ENCODE assay signal across 9 mouse cellular contexts in the genomic region with DNA sequence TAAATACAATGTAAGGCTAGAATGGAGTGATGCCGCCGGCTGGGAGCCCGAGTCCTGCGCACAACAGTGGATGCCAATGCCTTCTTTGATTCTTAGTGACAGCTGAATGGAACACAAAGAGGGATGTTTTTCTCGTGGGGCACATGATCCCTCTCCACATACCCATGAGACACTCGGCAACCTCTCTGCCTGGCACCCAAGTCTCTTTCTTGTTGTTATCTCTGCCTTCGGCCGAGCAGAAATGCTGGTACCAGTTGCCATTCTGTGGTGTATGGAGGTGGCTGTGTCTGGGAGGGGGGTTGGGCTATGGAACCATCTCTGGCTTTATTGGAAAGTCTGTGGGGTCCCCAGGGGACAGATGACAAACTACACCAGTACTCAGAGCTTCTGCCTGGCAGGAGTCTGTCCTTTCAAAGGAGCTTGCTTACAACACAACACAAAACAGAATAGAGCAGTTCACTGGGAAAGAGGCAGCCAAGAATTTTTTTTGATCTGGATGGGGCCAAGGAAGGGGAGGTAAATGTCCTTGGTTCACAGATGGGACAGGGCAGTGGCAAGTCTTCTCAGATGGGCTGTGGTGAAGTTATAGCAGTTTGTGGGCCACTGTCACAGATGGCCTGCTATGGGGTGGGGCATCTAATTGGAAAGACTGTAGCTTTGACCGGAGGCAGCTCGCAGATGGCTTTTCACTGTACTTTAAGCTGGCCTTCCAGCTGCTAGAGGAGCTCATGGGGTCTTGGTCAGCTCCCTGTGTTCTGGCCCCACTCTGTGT.
DNase-seq lines count a peak whose midpoint lies in the region; ATAC-seq and TF ChIP-seq lines count a peak whose summit lies in the region.
"Had no signal": no experiment of that assay in that cellular context is flagged by ENCODE, and none has a peak within 500 bp of the region (broad histone marks: within the 10 kb centered on the region; RNA-seq: fewer than 3 reads in every experiment).

No protein-coding gene starts in this region.

- H3K4me1 ChIP-seq in thymus, adult 2 months (replicated peaks; ENCODE audit: control insufficient read depth, insufficient read depth, low read length): no peaks in the 10 kb centered on the region

- H3K27ac ChIP-seq in thymus, adult 2 months (ENCODE audit: control insufficient read depth, insufficient read depth, low read length): no peak overlapping the region

- no peaks in the 10 kb centered on the region for H3K36me3 ChIP-seq in thymus, adult 2 months (ENCODE audit: control insufficient read depth, insufficient read depth, low read length)

- ATAC-seq in frontal cortex, adult (ENCODE audit: low TSS enrichment): peak; percentile 47; the same call in 1 of the 2 replicates

- intact Hi-C loops in left cerebral cortex, postnatal 4 days (cut with DNase I): no loop called here

- no peaks in the 10 kb centered on the region for H3K27me3 ChIP-seq in thymus, adult 2 months (ENCODE audit: control insufficient read depth, insufficient read depth, low read length)

- WGBS in thymus, adult 2 months: 94% methylated on average over 10 of the region's 10 CpGs

- H3K4me3 ChIP-seq in thymus, adult 2 months (ENCODE audit: control insufficient read depth, insufficient read depth, low read length): no peak overlapping the region

- no peak for DNase-seq in frontal cortex, postnatal 10 days (ENCODE audit: low spot score in 2 of 2)
- DNase-seq in right cerebral cortex, postnatal 36 days (ENCODE audit: low spot score in 2 of 2): peak; percentile 13 to 18
- no peak for DNase-seq in right cerebral cortex, postnatal 4 days
- DNase-seq in left cerebral cortex, postnatal 4 days: peak; percentile 62
- no peak for DNase-seq in thymus, adult 2 months
- DNase-seq in spleen, adult 18-20 months: no peak
- DNase-seq in adrenal gland, postnatal 10 days: no peak
- DNase-seq: lung, adult 18-20 months had no signal

- no peak for TF ChIP-seq POLR2A in thymus, adult 2 months (IDR thresholded peaks at IDR 0.05; ENCODE audit: control insufficient read depth, extremely low read depth, insufficient read depth, low read length, poor library complexity)

- no peak for TF ChIP-seq CTCF in thymus, adult 2 months (IDR thresholded peaks at IDR 0.05; ENCODE audit: borderline replicate concordance, control insufficient read depth, extremely low read depth, insufficient read depth, low read length, poor library complexity)

Comparison
In these comparisons a context has a peak if more than half of its experiments do, and no peak if none do; other contexts are left out.
1. DNase-seq: peak in right cerebral cortex, postnatal 36 days (2 of 2) and left cerebral cortex, postnatal 4 days (single experiment); none in frontal cortex, postnatal 10 days (0 of 2), right cerebral cortex, postnatal 4 days (single experiment), thymus, adult 2 months (single experiment), spleen, adult 18-20 months (0 of 2) and adrenal gland, postnatal 10 days (single experiment).